Mouse (Mus musculus): ENCODE results near the gene Nsun7. TPM values are rescaled to one million over a fixed set of nuclear protein-coding genes. Genes with fewer than 3 reads are reported as not detected.
"Not testable (repeated sequence)": the region's sequence is repeated elsewhere in the genome, so short reads cannot be mapped to it uniquely, and the experiment has no call there.

The Nsun7 gene
- polyA plus RNA-seq (2012; rRNA removed), result 0.44 and 0.51 TPM in 2 replicates

- peak; percentile 42 for DNase-seq (ENCODE audit: low spot score)
Measured at GRCm38 (mm10) chr5:66259756-66260448, at the start of gene Nsun7. Gene Nsun7, plus strand, starts transcription at chr5:66259897.

GRCm38 (mm10) chr5:66214395-66214935, 45.2 kb upstream of the Nsun7 start:
- no peak for DNase-seq (ENCODE audit: low spot score)

DNA sequence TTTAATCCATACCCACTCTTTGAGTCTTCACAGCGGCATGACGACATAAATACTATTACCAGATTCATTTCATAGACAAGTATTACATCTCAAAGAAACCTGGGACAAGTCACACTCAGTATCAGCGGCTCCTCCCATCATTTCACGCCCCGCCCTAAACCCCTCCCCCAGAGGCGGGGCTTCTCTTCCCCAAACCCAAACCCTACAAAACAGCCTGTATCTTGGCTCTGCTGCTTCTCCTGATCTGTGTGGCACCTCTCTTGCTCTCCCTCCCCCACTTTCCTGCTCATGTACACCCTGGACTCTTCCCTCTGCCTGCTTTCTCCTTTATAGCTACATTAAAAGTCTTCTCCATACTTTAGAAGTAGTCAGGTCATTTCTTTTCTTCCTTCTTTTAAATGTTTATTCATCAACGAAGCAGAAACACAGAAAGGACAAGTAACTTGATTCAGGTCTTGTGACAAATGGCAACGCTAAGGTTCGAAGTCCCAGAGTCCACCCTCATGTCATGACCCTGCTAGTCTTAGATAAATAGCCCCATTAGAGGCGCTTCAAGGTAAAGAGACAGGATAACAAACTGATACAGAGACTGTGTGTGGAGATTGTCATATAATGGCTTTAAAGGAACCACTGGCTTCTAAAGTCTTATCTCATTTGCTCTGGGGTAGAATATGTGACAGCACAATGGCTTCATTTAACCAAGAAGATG, 44.0 kb upstream of the Nsun7 start:
- no peak for DNase-seq (ENCODE audit: low spot score)

GRCm38 (mm10) chr5:66219692-66220091, 40.0 kb upstream of the Nsun7 start:
- DNase-seq (ENCODE audit: low spot score), result no peak

GRCm38 (mm10) chr5:66220620-66221019, 39.1 kb upstream of the Nsun7 start:
- DNase-seq (ENCODE audit: low spot score), result no peak

GRCm38 (mm10) chr5:66222916-66223315, 36.8 kb upstream of the Nsun7 start:
- DNase-seq (ENCODE audit: low spot score), result no peak

- no peak for DNase-seq (ENCODE audit: low spot score)
Measured at GRCm38 (mm10) chr5:66226526-66226925, 33.2 kb upstream of the Nsun7 start.

DNA sequence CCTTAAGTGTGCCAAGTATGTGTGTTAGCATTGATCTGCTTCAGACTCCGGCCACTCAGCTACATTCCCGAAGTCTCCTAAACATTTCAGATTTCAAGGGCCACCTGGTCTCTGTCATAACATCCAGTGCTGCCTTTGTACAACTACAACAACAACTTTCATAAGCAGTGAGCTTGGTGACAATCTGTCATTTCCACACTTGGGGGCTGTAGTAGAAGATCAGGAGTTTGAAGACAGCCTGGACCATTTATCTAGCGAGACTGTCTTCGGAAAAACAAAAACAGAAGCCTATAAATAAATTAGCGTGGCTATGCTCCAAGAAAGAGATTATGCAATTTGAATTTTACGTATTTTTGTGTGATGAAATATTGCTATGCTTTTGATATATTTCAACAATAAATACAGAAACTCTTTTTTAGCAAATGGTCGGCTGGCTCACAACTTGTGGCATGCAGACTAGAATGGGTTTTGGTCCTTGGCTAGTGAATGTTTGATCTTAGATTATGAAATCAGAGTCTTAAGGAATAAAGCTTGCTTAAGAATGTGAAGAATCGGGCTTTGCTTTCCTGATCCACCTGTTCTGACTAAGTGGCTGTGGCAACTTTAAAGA, 27.9 kb upstream of the Nsun7 start:
- no peak for DNase-seq (ENCODE audit: low spot score)

DNA sequence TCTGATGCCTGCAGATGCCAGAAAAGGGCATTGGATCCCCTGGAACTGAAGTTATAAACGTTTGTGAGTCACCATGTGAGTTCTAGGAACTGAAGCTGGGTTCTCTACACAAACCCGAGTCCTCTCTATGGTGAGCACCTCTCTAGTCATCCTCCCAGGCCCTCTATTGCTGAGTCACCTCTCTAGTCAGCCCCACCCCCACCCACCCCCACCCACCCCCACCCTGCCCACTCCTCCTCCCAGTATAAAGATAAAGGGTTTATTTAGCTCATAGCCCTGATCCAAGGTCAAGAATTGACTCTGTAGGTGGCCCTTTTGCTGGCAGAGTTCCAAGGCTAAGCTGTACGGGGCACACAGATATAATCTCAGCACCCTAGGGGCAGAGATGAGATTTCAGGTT, 27.2 kb upstream of the Nsun7 start:
- no peak for DNase-seq (ENCODE audit: low spot score)

GRCm38 (mm10) chr5:66241894-66242293, 17.8 kb upstream of the Nsun7 start:
- no peak for DNase-seq (ENCODE audit: low spot score)

DNA sequence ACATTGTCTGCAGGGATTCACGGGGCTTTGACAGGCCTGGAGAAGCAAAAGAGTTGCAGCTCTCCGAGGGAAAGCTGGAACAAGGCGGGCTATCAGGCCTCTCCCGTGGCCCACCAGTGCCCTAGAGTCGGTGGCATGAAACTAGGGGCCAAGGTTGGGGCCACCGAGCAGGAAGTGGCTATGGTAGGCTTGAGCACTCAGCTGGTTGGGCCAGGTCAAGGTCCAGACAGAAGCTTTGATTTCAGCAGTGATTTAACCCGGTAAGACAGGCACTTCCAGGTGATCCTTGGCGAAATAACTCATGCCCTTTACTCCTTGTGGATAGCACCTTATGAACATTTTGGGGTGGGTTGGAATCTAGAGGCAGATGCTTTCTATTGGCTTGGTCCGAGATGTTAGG, 16.2 kb upstream of the Nsun7 start:
- no peak for DNase-seq (ENCODE audit: low spot score)

DNA sequence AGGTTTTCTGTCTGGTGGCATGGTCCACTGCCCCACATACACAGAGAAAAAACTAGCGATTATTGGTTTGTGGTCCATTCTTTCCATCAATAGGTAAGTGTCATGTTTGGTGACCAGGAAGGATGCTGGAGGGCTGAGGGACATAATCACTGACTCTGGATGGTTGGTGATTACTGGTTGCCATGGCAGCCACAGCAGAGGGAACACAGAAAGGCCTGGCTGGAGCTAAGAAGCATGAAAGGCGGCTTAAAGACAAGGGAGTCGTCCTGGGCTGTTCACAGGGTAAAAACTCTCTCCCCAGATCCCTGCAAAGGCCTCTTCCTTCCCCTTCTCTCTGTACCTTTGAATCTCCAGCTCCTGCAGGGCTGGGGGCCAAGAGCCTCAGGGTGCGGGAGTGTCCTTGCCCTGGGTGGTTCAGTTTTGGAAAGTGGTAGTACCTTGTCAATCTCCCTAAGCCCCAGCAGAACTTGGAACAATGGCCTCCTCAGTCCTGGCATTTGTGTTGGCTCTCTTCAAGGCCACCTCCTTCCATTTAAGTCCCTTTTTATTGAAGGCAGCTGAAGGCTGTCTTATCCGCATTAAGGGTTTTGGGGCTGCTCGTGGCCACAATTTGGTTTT, 15.5 kb upstream of the Nsun7 start:
- no peak for DNase-seq (ENCODE audit: low spot score)

- DNase-seq (ENCODE audit: low spot score), result no peak
Measured at GRCm38 (mm10) chr5:66245958-66246497, 13.7 kb upstream of the Nsun7 start.

DNA sequence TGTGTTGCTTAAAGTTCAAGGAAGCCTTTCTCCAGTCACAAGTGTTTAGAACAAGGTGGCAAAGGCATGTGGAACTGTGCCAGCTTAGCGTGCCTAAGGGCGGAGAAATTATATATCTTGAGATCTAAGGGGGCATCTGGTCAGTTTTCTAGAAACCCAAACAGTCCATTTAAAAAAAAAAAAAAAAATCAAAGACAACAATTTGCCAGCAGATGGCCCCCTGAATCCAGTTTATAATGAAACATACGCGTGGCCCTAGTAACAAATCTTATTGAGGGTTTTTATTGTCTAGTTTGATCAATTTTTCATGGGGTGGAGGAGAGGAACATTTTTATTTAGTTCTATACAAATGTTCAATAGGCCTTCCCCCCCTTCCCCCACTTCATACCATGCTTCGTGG, 6.5 kb upstream of the Nsun7 start:
- DNase-seq (ENCODE audit: low spot score), result no peak

DNA sequence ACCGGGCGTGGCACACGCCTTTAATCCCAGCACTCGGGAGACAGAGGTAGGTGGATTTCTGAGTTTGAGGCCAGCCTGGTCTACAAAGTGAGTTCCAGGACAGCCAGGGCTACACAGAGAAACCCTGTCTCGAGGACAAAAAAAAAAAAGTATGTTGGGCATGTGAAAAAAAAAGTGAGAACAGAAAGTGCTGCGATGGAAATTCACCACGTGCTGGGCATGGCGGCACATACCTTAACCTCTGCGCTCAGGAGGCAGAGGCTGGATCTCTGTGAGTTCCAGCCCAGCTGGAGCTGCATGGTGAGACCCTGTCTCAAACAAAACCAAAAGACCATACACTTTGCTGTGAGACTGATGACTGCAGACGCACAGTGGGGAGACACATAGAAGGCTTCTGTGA, 4.7 kb upstream of the Nsun7 start:
- no peak for DNase-seq (ENCODE audit: low spot score)

DNA sequence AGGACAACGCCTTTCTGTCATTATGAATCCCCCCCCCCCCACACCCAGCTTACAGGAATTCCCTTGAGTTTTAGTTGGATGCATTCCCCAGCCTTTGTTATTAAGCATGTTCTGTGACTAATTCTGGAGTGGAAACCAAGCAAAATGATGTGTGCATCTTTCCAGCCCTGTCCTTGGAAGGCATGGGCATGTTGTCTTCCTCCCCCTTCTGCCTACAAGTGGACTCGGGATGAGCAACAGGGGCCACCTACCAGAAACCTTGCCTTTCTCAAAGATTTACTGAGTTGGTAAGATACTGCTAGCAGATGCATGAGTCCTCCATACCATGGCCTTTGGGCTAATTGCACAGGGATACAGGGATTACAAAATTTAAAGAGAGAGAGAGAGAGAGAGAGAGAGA, 697 bp upstream of the Nsun7 start:
- DNase-seq (ENCODE audit: low spot score), result no peak

DNA sequence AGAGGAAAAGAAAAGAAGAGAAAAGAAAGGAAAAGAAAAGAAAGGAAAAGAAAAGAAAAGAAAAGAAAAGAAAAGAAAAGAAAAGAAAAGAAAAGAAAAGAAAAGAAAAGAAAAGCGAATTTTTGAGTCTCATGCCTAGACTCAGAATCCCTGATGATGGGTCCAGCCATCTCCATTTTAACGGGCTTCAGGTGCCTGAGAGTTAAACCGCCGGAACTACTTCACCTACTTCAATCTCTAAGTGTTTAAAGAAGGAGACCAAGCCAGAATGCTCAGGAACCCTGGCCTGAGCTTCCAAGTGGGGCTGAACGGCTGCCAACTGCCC, 304 bp upstream of the Nsun7 start:
- DNase-seq (ENCODE audit: low spot score), result not testable (repeated sequence)

- DNase-seq (ENCODE audit: low spot score), result no peak
Measured at GRCm38 (mm10) chr5:66262475-66262874, 2.8 kb downstream of the Nsun7 start.

- DNase-seq (ENCODE audit: low spot score), result no peak
Measured at GRCm38 (mm10) chr5:66263398-66263797, 3.7 kb downstream of the Nsun7 start.

- DNase-seq (ENCODE audit: low spot score), result no peak
Measured at GRCm38 (mm10) chr5:66269616-66270015, 9.9 kb downstream of the Nsun7 start.

GRCm38 (mm10) chr5:66271141-66271540, 11.4 kb downstream of the Nsun7 start:
- no peak for DNase-seq (ENCODE audit: low spot score)

DNA sequence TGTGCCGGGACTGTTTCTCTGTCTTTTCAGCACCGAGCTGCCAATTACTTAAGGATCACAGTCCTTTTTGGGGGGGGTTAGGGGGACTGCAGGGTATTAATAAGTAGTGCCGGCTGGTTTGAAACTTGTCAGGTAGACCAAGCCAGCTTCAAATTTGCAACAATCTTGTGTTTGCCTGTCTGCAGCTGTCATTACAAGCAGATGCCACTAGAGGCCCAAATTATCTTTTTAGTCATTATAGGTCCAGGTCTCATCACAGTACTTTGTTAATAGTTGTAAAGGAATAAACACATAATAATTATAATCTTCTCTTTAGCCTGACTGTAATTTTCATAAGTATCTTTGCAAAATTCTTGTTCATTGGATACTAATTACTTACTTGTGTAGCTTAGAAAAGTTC, 14.7 kb downstream of the Nsun7 start:
- DNase-seq (ENCODE audit: low spot score), result no peak
